Mouse (Mus musculus) mature B cell (primary cell): Measurements from ENCODE around the gene Taldo1.
"Not testable (repeated sequence)": the region's sequence is repeated elsewhere in the genome, so short reads cannot be mapped to it uniquely, and the experiment has no call there.

Experiments used
- in situ Hi-C: fragments of 300-500 bp; cut with MboI; formaldehyde crosslinking; loops from 2 replicates; pipeline ENCODE4 v1.14.3; 2019

Gene Taldo1

GRCm38 (mm10) chr7:141438201-141438968, 46.4 kb downstream of the Taldo1 start:
- in situ Hi-C loops = no loop called here

DNA sequence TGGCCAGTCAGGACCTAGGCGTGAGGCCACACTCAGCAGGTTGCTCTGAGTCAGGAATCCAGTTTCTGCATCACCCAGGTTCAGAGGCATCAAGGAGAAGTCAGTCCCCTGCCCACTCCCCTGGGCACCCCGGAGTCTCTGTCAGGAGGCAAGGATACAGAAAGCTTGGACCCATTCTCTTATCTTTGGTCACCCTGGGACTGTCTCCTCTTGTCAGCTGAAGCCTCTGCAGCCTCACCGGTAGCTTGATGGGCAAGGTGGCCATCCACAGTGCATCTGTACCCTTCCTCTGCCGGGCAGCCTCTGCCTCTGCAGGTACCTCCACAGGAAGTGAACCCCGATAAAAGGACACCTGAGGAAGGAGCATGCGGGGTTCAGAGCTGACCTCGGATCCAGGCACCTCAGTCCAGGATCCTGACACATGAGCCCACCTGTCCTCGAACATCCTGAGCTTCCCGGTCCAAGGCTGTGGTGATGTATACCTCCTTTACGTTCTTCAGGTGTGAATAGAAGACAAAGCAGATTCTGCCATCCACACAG, 47.2 kb downstream of the Taldo1 start:
- in situ Hi-C loops = no loop called here

DNA sequence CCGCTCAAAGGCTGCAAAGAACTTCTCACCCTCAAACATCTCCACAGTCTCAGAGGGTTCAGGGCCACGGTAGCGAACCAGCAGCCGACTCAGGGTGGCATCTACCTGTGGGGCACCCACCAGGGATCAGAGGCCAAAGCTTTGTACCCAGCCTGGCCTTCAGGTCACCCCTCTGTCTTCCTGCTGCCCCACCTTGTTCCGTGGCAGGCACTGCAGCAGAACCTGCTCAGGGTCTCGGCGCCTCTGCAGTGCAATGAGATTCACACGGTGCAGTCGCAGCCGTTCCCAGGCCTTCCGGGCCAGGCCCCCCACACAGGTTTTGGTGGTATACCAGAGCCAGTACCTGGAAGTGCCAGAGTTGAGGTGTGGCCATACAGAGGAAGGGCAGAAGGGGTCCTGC, 47.8 kb downstream of the Taldo1 start:
- in situ Hi-C loops = no loop called here

GRCm38 (mm10) chr7:141440613-141441012, 48.6 kb downstream of the Taldo1 start:
- in situ Hi-C loops = no loop called here

GRCm38 (mm10) chr7:141441460-141441859, 49.5 kb downstream of the Taldo1 start:
- in situ Hi-C loops = no loop called here

DNA sequence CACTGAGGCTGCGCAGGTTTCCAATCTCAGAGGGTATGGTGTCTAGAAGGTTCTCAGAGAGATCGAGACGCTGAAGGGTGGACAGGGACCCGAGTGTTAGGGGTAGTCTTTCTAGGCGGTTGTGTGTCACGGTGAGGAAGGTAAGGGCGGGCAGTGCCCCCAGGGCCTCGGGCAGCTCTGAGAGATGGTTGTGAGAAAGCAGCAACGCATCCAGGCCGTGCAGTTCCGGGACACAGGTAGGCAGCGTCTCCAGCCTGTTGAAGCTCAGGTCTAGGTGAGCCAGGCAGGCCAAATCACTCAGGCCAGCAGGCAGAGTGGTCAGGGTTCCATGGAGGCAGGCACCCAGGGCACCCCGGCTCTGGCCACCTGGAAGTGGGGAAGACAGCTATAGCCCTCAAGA, 50.2 kb downstream of the Taldo1 start:
- in situ Hi-C loops = no loop called here

GRCm38 (mm10) chr7:141443081-141443821, 51.3 kb downstream of the Taldo1 start:
- in situ Hi-C loops = no loop called here

DNA sequence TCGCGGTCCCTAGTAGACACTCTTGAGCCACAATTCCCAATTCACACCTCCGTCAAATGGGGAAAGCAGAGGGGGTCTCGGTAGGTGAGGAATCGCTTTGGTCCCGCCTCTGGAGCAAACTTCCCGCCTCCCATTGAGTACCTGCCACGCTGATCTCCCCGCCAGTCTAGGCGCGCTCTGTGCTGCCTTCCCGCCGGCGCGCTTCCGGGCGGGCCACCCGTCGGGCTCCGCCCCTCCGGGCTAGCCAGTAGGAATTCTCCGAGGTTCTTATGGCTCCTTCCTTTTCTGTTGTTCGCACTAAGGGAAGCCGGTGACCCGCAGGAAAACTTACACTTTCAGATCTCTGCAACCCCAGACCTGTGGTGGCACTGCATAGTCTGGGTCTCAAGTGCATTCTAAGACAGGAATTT, 51.8 kb downstream of the Taldo1 start, which contains the start of gene Pidd1:
Gene Pidd1, minus strand, starts transcription at position 198 of the 410 bp plus-strand sequence.
- in situ Hi-C loops = no loop called here

DNA sequence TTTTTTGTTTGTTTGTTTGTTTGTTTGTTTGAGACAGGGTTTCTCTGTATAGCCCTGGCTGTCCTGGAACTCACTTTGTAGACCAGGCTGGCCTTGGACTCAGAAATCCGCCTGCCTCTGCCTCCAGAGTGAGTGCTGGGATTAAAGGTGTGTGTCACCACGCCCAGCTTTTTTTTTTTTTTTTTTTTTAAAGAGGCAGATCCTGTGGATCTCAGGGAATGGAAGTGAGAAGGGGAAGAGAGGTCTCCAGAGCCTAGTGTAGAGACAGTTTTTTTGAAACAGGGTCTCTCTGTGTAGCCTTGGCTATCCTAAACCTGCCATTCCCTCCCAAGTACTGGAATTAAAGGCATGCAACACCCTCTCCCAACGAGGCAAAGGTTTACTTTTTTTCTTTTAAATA, 54.4 kb downstream of the Taldo1 start:
- in situ Hi-C loops = not testable (repeated sequence)

DNA sequence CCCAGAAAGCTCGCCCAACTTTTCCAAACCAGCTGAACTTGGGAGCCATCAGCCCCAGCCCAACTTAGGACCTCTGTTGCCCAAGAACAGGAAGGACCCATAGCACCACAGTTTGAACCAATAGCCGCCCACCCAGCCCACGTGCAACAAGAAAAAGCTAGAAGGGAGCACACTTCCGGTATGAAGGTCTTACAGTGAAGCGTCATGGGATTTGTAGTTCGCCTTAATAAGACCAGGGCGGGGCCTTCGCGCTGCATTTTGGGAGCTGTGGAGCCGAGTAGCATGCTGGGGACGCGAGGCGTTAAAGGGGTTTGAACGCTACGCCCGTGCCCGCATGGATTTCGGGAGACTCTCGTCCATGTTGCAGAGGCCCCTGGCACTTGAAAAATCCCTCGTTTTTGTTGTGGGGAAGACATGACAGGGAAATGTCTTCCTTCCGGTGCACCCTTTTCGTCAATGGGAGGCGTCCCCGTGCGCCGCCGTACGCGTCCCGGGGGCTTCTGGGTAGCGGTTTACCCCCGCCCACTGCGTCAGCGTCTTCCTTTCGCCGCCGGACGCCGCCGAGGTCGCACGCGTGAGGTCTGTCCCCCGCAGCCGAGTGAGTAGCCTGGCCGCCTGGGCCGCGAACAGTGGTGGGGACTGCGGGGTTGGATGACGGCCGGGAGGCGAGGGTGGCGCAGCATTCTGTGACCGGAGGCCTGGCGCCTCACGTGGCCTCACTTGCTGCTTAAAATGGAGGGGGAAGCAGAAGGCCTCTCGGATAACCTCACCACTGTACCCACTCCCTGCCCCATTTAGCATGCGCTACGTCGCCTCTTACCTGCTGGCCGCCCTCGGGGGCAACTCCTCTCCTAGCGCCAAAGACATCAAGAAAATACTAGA, 55.4 kb downstream of the Taldo1 start, which contains the start of gene Rplp2:
Gene Rplp2, plus strand, starts transcription at position 261 of the 882 bp plus-strand sequence.
- in situ Hi-C loops = no loop called here

- in situ Hi-C loops = no loop called here
Measured at GRCm38 (mm10) chr7:141451928-141452327, 59.9 kb downstream of the Taldo1 start.
